Mouse (Mus musculus): ENCODE results near the gene Syngr1. TPM values are rescaled to one million over a fixed set of nuclear protein-coding genes. Genes with fewer than 3 reads are reported as not detected.
A peak's percentile ranks its signal among the peaks of the same experiment; 100 is the strongest.

The Syngr1 gene
- polyA plus RNA-seq, 1 experiment from 2014 or later: 44.5 TPM

DNA sequence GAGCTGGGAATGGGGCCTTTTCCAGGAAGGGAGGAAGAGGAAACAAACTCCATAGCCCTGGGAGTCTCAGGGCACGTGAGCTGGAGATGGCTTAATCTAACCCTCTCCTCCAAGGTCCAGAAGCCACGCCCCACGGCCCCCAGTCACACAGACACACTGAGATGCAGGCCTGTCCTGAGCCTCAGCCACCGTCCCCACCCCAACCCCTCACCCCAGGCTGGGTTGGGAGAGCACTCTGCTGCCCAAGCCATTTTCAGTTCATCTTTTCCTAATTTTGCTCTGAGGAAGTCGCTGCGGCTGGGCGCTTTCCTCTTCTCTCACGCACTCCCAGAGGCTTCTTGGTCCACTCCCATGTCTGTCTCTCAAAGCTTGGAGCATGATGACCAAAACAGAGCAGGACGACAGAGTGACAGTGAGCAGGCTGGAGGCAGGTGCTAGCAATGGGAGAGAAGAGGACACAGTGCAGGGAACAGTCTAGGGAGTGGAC is 19.1 kb upstream of the Syngr1 start:
- 38% methylated on average over 9 of the region's 9 CpGs for WGBS
- Histone ChIP-seq H3K4me2 (ENCODE audit: low read length) (no peak overlapping the region), H3K36me3 (ENCODE audit: control insufficient read depth, insufficient read depth, low read length) (peaks cover 8% of the 10 kb centered on the region), H3K27me3 (ENCODE audit: control insufficient read depth, insufficient read depth, low read length) (no peaks in the 10 kb centered on the region), H3K9ac (ENCODE audit: low read length) (no peak overlapping the region), H3K27ac (replicated peaks in 1 of 2; ENCODE audit: control insufficient read depth in 1 of 2, insufficient read depth in 1 of 2, low read depth in 2 of 2, low read length in 2 of 2) (no peak overlapping the region), H3K4me3 (ENCODE audit: control insufficient read depth in 1 of 2, insufficient read depth in 1 of 2, low read depth in 1 of 2, low read length in 2 of 2) (no peak overlapping the region), H3K9me3 (ENCODE audit: control insufficient read depth, low read length) (no peaks in the 10 kb centered on the region), H3K4me1 (ENCODE audit: control insufficient read depth in 2 of 2, insufficient read depth in 2 of 2, low read length in 2 of 2) (peaks cover 8 to 22% of the 10 kb centered on the region in 2 experiments)
- no peak for ATAC-seq (ENCODE audit: insufficient number of reproducible peaks, insufficient read depth, low FRiP score, low read depth)

DNA sequence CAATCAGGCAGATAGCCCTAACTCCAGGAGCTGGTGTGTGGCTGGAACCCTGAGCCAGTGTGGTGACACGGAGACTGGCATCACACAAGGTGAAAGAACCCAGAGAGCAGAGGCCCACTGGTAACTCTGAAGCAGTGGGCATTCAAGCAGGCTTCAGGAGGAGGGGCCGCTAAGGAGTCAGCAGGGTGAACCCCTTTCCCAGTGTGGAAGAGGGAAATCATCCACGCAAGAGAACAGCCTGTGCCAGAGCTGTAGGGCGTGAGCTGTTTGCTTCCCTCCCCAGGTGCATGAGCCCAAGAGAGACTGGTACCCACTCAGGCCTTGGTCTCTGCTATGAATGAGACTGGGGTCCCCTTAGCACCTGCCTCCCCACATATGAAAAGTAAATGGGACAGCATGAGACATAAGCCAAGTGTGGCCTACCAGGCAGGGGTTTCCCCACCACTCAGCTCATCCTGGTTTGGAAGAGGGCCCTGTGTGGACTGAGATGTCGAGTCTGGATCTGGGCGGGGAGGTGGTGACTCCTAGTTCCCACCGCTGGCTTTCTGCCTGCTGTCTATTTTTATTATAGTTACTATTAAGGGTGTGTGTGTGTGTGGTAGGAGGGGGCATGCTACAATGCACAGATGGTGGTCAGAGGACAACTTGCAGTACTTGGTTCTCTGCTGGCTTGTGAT is 18.4 kb upstream of the Syngr1 start:
- H3K27ac ChIP-seq (replicated peaks in 1 of 2; ENCODE audit: control insufficient read depth in 1 of 2, insufficient read depth in 1 of 2, low read depth in 2 of 2, low read length in 2 of 2): no peak overlapping the region
- no peak overlapping the region for H3K4me3 ChIP-seq (ENCODE audit: control insufficient read depth in 1 of 2, insufficient read depth in 1 of 2, low read depth in 1 of 2, low read length in 2 of 2)
- WGBS: 69% methylated on average over 7 of the region's 7 CpGs
- H3K27me3 ChIP-seq (ENCODE audit: control insufficient read depth, insufficient read depth, low read length): no peaks in the 10 kb centered on the region
- no peak overlapping the region for H3K9ac ChIP-seq (ENCODE audit: low read length)
- no peaks in the 10 kb centered on the region for H3K9me3 ChIP-seq (ENCODE audit: control insufficient read depth, low read length)
- peaks cover 15% of the 10 kb centered on the region for H3K36me3 ChIP-seq (ENCODE audit: control insufficient read depth, insufficient read depth, low read length)
- peaks cover 8 to 22% of the 10 kb centered on the region in 2 experiments for H3K4me1 ChIP-seq (ENCODE audit: control insufficient read depth in 2 of 2, insufficient read depth in 2 of 2, low read length in 2 of 2)
- H3K4me2 ChIP-seq (ENCODE audit: low read length): no peak overlapping the region
- no peak for ATAC-seq (ENCODE audit: insufficient number of reproducible peaks, insufficient read depth, low FRiP score, low read depth)

DNA sequence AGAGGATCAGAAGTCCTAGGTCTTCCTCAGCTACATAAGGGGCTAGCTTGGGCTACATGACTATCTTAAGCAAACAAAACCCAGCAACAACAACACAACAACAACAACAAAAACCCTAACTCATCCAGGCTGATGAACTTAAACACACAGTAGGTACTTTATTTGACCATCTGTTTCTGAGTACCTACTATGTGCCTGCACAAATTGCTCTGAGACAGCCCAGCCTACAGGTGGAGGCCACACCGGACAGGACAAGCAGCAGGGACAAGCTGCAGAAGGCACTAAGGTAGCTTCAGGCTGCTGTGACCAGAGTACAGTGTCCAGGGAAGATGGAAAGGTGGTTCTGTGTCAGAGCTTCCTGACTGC is 17.9 kb upstream of the Syngr1 start:
- WGBS: 80% methylated on average over 1 of the region's 1 CpGs
- ATAC-seq (ENCODE audit: insufficient number of reproducible peaks, insufficient read depth, low FRiP score, low read depth): no peak
- H3K4me2 ChIP-seq (ENCODE audit: low read length): no peak overlapping the region

DNA sequence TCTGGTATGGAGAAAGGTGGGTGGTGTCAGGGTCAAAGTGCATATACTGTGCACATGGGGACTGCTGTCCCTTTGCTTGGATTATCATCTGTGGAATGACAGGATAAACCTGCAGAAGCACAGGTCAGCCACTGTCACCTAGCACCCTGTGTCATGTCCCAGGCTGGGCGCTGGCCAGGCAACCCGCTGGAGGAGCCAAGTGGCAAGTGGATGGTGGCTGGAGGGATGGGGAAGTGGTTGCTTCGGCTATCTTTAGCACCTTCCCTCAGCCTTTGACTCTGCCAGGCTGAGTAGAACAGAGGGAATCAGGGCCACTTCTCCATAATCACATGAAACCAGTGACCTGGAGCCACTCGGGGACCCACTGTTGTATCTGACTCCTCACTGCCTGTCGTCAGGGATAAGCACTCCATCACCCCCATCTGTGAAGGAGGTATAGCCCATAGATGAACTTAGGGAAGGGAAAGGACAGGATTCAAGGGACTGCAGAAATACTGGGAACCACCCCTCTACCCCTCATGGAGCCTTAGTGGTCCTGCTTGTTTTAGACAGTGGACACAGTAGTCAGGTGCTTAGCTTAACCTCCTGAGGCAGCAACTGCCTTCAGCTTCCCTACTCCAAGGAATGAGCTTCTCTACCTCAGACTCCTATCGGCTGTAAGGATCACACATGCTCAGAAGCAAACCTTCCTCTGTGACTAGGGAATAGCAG is 16.3 kb upstream of the Syngr1 start:
- peak overlapping the region; percentile 16; the same call in 1 of the 2 replicates for H3K9ac ChIP-seq (ENCODE audit: low read length)
- H3K4me2 ChIP-seq (ENCODE audit: low read length): no peak overlapping the region
- H3K4me1 ChIP-seq (ENCODE audit: control insufficient read depth in 2 of 2, insufficient read depth in 2 of 2, low read length in 2 of 2): peaks cover 8 to 35% of the 10 kb centered on the region in 2 experiments
- no peaks in the 10 kb centered on the region for H3K27me3 ChIP-seq (ENCODE audit: control insufficient read depth, insufficient read depth, low read length)
- H3K9me3 ChIP-seq (ENCODE audit: control insufficient read depth, low read length): no peaks in the 10 kb centered on the region
- no peak for ATAC-seq (ENCODE audit: insufficient number of reproducible peaks, insufficient read depth, low FRiP score, low read depth)
- H3K4me3 ChIP-seq (ENCODE audit: control insufficient read depth in 1 of 2, insufficient read depth in 1 of 2, low read depth in 1 of 2, low read length in 2 of 2): no peak overlapping the region
- H3K27ac ChIP-seq (replicated peaks in 1 of 2; ENCODE audit: control insufficient read depth in 1 of 2, insufficient read depth in 1 of 2, low read depth in 2 of 2, low read length in 2 of 2): no peak overlapping the region
- 33% methylated on average over 6 of the region's 6 CpGs for WGBS
- peaks cover 36% of the 10 kb centered on the region for H3K36me3 ChIP-seq (ENCODE audit: control insufficient read depth, insufficient read depth, low read length)

More for the DNA sequence above, 17.9 kb upstream of the Syngr1 start:
- H3K27me3 ChIP-seq (ENCODE audit: control insufficient read depth, insufficient read depth, low read length): no peaks in the 10 kb centered on the region
- peaks cover 21% of the 10 kb centered on the region for H3K36me3 ChIP-seq (ENCODE audit: control insufficient read depth, insufficient read depth, low read length)
- H3K9me3 ChIP-seq (ENCODE audit: control insufficient read depth, low read length): no peaks in the 10 kb centered on the region
- H3K4me3 ChIP-seq (ENCODE audit: control insufficient read depth in 1 of 2, insufficient read depth in 1 of 2, low read depth in 1 of 2, low read length in 2 of 2): no peak overlapping the region
- no peak overlapping the region for H3K27ac ChIP-seq (replicated peaks in 1 of 2; ENCODE audit: control insufficient read depth in 1 of 2, insufficient read depth in 1 of 2, low read depth in 2 of 2, low read length in 2 of 2)
- H3K9ac ChIP-seq (ENCODE audit: low read length): no peak overlapping the region
- H3K4me1 ChIP-seq (ENCODE audit: control insufficient read depth in 2 of 2, insufficient read depth in 2 of 2, low read length in 2 of 2): peaks cover 8 to 22% of the 10 kb centered on the region in 2 experiments

DNA sequence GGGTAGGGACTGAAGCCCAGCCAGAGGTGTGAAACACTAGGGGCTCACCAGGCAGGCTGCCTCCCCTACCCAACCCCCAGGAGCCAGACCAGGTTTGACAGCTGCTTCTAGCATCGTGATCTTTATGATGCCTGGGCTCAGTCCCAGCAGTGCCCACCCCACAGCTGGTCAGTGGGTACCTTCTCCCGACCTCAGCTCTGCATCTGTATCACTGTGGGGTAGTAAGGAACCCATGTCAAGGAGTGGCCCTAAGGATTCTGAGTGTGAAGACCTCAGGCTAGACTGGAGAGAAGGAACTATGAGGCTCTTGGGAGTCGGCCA is 15.8 kb upstream of the Syngr1 start:
- Histone ChIP-seq H3K4me3 (ENCODE audit: control insufficient read depth in 1 of 2, insufficient read depth in 1 of 2, low read depth in 1 of 2, low read length in 2 of 2) (no peak overlapping the region), H3K9me3 (ENCODE audit: control insufficient read depth, low read length) (no peaks in the 10 kb centered on the region), H3K36me3 (ENCODE audit: control insufficient read depth, insufficient read depth, low read length) (peaks cover 42% of the 10 kb centered on the region), H3K4me1 (ENCODE audit: control insufficient read depth in 2 of 2, insufficient read depth in 2 of 2, low read length in 2 of 2) (peaks cover 4 to 34% of the 10 kb centered on the region in 2 experiments), H3K27ac (replicated peaks in 1 of 2; ENCODE audit: control insufficient read depth in 1 of 2, insufficient read depth in 1 of 2, low read depth in 2 of 2, low read length in 2 of 2) (no peak overlapping the region), H3K27me3 (ENCODE audit: control insufficient read depth, insufficient read depth, low read length) (no peaks in the 10 kb centered on the region), H3K9ac (ENCODE audit: low read length) (no peak overlapping the region; the same call in 1 of the 2 replicates), H3K4me2 (ENCODE audit: low read length) (no peak overlapping the region)
- ATAC-seq (ENCODE audit: insufficient number of reproducible peaks, insufficient read depth, low FRiP score, low read depth): peak; percentile 21; the same call in 1 of the 2 replicates
- WGBS: 35% methylated on average over 3 of the region's 3 CpGs

DNA sequence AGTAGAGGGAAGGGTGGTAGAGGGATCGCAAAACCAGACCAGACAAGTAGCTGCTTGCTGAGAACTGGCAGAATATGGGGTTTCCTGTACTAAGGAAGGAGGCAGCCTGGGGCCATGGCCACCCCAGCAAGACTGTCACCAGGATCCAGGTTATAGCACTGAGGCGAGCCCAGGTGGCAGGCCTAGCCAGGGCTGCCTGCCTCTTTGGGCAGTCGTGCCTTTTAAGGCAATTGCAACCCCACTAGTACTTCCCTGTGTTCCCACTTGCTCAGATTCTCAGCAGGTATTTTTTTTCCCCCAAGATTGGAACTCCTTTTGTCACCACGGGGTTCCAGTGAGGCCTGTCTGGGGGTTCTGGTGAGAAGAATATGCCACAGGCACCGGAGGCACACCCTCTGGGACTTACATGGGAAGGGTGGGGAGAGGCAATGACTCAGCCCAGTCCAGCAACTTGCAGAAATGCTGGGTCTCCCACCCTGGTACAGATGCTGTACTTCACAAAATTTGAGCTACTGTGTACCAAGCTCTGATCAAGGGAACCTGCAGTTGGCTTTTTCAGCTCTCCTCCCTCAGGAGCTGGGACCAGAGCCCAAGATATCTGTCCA is 15.3 kb upstream of the Syngr1 start:
- WGBS: 37% methylated on average over 5 of the region's 5 CpGs
- Histone ChIP-seq H3K4me3 (ENCODE audit: control insufficient read depth in 1 of 2, insufficient read depth in 1 of 2, low read depth in 1 of 2, low read length in 2 of 2) (no peak overlapping the region), H3K9ac (ENCODE audit: low read length) (no peak overlapping the region), H3K36me3 (ENCODE audit: control insufficient read depth, insufficient read depth, low read length) (peaks cover 47% of the 10 kb centered on the region), H3K27ac (replicated peaks in 1 of 2; ENCODE audit: control insufficient read depth in 1 of 2, insufficient read depth in 1 of 2, low read depth in 2 of 2, low read length in 2 of 2) (no peak overlapping the region; a peak in 1 of 4 replicates), H3K4me1 (ENCODE audit: control insufficient read depth in 2 of 2, insufficient read depth in 2 of 2, low read length in 2 of 2) (peaks cover 4 to 37% of the 10 kb centered on the region in 2 experiments; a peak in 3 of 4 replicates), H3K4me2 (ENCODE audit: low read length) (no peak overlapping the region), H3K9me3 (ENCODE audit: control insufficient read depth, low read length) (no peaks in the 10 kb centered on the region), H3K27me3 (ENCODE audit: control insufficient read depth, insufficient read depth, low read length) (no peaks in the 10 kb centered on the region)
- ATAC-seq (ENCODE audit: insufficient number of reproducible peaks, insufficient read depth, low FRiP score, low read depth): no peak

DNA sequence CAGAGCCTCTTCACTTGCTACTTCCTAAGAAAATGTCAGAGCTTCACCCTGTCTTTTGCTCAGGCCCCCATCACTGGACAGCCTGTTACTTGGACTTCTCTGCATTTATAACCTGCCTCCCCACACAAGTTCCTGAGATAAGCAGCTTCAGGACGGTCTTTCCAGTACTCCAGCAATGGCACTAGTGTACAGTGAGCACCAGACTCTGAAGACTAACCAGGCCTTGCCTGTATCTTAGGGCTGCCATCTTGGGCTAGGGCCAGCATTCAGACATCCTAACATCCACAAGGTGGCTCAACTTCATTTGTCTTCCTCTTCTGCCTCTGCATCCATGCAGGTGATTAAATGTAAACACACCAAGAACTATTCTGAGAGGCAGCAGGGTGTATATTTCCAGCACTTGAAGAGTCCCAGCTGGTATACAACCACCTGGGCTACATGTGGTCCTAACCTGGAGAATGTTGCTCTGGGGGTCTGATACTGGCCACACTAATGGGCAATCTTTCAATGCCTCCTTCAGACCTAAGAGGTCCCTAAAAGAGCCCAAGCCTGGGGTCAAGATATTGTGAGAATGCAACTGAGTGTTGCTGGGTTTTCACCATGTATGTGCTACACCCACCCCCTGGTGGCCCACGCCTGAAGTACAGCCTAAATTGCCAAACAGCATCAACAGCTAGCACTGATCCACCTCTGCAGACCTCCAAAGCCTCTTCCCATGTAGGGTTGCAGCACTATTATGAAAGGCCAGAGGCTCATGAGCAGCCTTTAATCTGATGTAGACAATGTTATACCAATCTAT is 14.6 kb upstream of the Syngr1 start:
- 9% methylated on average over 2 of the region's 2 CpGs for WGBS
- ATAC-seq (ENCODE audit: insufficient number of reproducible peaks, insufficient read depth, low FRiP score, low read depth): no peak
- H3K27ac ChIP-seq (replicated peaks in 1 of 2; ENCODE audit: control insufficient read depth in 1 of 2, insufficient read depth in 1 of 2, low read depth in 2 of 2, low read length in 2 of 2): no peak overlapping the region; a peak in 1 of 4 replicates

More for the DNA sequence above, 14.6 kb upstream of the Syngr1 start:
- H3K4me3 ChIP-seq (ENCODE audit: control insufficient read depth in 1 of 2, insufficient read depth in 1 of 2, low read depth in 1 of 2, low read length in 2 of 2): no peak overlapping the region
- H3K9ac ChIP-seq (ENCODE audit: low read length): no peak overlapping the region
- H3K4me1 ChIP-seq (ENCODE audit: control insufficient read depth in 2 of 2, insufficient read depth in 2 of 2, low read length in 2 of 2): peaks cover 7 to 44% of the 10 kb centered on the region in 2 experiments
- peaks cover 54% of the 10 kb centered on the region for H3K36me3 ChIP-seq (ENCODE audit: control insufficient read depth, insufficient read depth, low read length)
- H3K27me3 ChIP-seq (ENCODE audit: control insufficient read depth, insufficient read depth, low read length): no peaks in the 10 kb centered on the region
- no peak overlapping the region for H3K4me2 ChIP-seq (ENCODE audit: low read length)
- no peaks in the 10 kb centered on the region for H3K9me3 ChIP-seq (ENCODE audit: control insufficient read depth, low read length)

Measured in heart, embryonic 14.5 days (tissue).